Mouse (Mus musculus): ENCODE measurements around the gene Klrd1. TPM values are rescaled to one million over a fixed set of nuclear protein-coding genes. Genes with fewer than 3 reads are reported as not detected.

Klrd1 gene
- 0.32 and 0.45 TPM in 2 replicates for polyA plus RNA-seq (2015; fragmentation: Nextera tagmentation; extraction: Ambion mirVana)

DNA sequence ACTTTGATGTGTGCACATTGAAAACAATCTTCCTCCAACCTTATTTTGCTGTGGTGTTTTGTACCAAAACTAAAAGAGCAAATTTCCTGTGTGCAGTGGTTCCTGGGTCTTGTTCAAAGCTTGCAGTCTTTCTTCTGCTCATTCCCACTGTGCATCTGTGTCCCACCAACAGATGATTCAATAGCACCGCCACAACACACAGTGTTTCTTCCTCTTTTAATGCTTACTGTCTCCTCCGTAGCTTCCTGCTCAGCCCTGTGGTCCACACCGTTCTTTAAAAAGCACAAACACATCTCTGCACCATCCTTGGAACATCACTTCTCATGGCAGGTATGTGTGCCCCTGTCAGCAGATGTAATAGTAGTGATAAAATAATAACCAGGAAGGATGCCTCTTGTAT, at the start of gene Klrd1:
TSS of gene Klrd1 (plus strand) at position 275 of the 400 bp plus-strand sequence.
- DNase-seq (ENCODE audit: low spot score): no peak
- Histone ChIP-seq H3K9ac (ENCODE audit: low read depth, low read length) (no peak within 1 kb of the TSS), H3K4me3 (replicated peaks; ENCODE audit: low read depth, low read length) (no peak within 1 kb of the TSS), H3K4me2 (ENCODE audit: low read length) (no peak within 1 kb of the TSS), H3K27ac (no peak within 1 kb of the TSS), H3K36me3 (ENCODE audit: insufficient read depth, low read length) (no peaks in the 10 kb centered on the region), H3K4me1 (replicated peaks; ENCODE audit: insufficient read depth, low read length) (no peaks in the 10 kb centered on the region), H3K27me3 (ENCODE audit: insufficient read depth, low read length) (no peaks in the 10 kb centered on the region), H3K9me3 (replicated peaks; ENCODE audit: low read length) (no peaks in the 10 kb centered on the region)
- ATAC-seq (replicated peaks; ENCODE audit: low FRiP score, low read depth): no peak
- 72% methylated on average over 3 of the region's 3 CpGs for WGBS
- no peak for TF ChIP-seq CTCF (IDR thresholded peaks at IDR 0.05; ENCODE audit: low read depth)

DNA sequence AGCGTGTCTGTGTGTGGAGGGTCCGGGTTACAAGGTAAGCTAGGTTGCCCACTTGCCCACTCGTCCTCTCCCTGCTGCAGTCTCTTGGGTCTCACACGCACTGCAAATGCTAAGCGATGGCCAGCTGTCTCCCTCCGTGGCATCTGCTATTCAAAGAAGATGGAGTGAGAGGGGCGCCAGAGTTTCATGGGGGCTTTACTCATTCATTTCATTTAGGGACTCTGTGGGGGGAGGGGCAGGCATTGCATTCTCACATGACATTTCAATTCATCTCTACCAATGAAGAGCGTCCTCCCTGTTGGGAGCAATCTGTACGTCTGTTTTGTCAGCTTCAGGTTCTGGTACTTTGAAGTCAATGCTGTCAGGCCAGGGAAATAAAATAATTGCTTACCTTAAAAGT, 49.7 kb upstream of the Klrd1 start:
- DNase-seq (ENCODE audit: low spot score) (no peak), ATAC-seq (replicated peaks; ENCODE audit: low FRiP score, low read depth) (no peak)
- 89% methylated on average over 9 of the region's 9 CpGs for WGBS
- H3K27ac ChIP-seq: no peak overlapping the region
- H3K4me1 ChIP-seq (replicated peaks; ENCODE audit: insufficient read depth, low read length): no peaks in the 10 kb centered on the region
- TF ChIP-seq CTCF (IDR thresholded peaks at IDR 0.05; ENCODE audit: low read depth): no peak
- H3K36me3 ChIP-seq (ENCODE audit: insufficient read depth, low read length): peaks cover 45% of the 10 kb centered on the region
- no peak overlapping the region for H3K4me3 ChIP-seq (replicated peaks; ENCODE audit: low read depth, low read length)
- no peaks in the 10 kb centered on the region for H3K9me3 ChIP-seq (replicated peaks; ENCODE audit: low read length)
- H3K27me3 ChIP-seq (ENCODE audit: insufficient read depth, low read length): no peaks in the 10 kb centered on the region
- no peak overlapping the region for H3K4me2 ChIP-seq (ENCODE audit: low read length)
- H3K9ac ChIP-seq (ENCODE audit: low read depth, low read length): no peak overlapping the region

DNA sequence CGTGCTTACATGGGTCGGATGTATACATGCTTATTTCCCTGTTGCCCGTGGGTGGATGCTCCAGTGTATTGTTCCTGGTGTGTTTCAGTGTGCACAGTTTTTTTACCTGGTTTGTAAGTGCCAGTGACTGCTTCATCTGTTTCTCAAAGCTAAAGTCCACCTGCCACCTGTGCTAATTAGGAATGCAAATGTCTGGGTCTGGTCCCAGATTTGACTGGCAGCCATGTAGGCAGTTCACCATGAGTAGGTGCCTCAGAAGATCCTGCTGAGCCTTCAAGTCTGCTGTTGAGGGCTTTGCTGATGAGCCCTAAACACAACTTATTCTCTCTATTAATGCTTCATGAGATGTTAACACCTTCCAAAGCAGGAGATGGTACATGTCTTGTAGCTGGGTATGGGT, 49.0 kb upstream of the Klrd1 start:
- DNase-seq (ENCODE audit: low spot score) (no peak), ATAC-seq (replicated peaks; ENCODE audit: low FRiP score, low read depth) (no peak)
- Histone ChIP-seq H3K27ac (no peak overlapping the region), H3K4me2 (ENCODE audit: low read length) (no peak overlapping the region), H3K4me1 (replicated peaks; ENCODE audit: insufficient read depth, low read length) (no peaks in the 10 kb centered on the region), H3K36me3 (ENCODE audit: insufficient read depth, low read length) (peaks cover 45% of the 10 kb centered on the region), H3K4me3 (replicated peaks; ENCODE audit: low read depth, low read length) (no peak overlapping the region), H3K9me3 (replicated peaks; ENCODE audit: low read length) (no peaks in the 10 kb centered on the region), H3K27me3 (ENCODE audit: insufficient read depth, low read length) (no peaks in the 10 kb centered on the region), H3K9ac (ENCODE audit: low read depth, low read length) (no peak overlapping the region)
- no peak for TF ChIP-seq CTCF (IDR thresholded peaks at IDR 0.05; ENCODE audit: low read depth)
- 92% methylated on average over 3 of the region's 3 CpGs for WGBS

GRCm38 (mm10) chr6:129543709-129544606, 47.6 kb upstream of the Klrd1 start:
- no peak overlapping the region for H3K9ac ChIP-seq (ENCODE audit: low read depth, low read length)
- 67% methylated on average over 6 of the region's 6 CpGs for WGBS
- no peak overlapping the region for H3K27ac ChIP-seq
- peak; percentile 73 for DNase-seq (ENCODE audit: low spot score)
- peak; percentile 78 for ATAC-seq (replicated peaks; ENCODE audit: low FRiP score, low read depth)
- H3K4me2 ChIP-seq (ENCODE audit: low read length): no peak overlapping the region
- peak; percentile 89 for TF ChIP-seq CTCF (IDR thresholded peaks at IDR 0.05; ENCODE audit: low read depth)
- H3K4me1 ChIP-seq (replicated peaks; ENCODE audit: insufficient read depth, low read length): no peaks in the 10 kb centered on the region
- peaks cover 33% of the 10 kb centered on the region for H3K36me3 ChIP-seq (ENCODE audit: insufficient read depth, low read length)
- no peaks in the 10 kb centered on the region for H3K9me3 ChIP-seq (replicated peaks; ENCODE audit: low read length)
- H3K27me3 ChIP-seq (ENCODE audit: insufficient read depth, low read length): no peaks in the 10 kb centered on the region
- H3K4me3 ChIP-seq (replicated peaks; ENCODE audit: low read depth, low read length): no peak overlapping the region

DNA sequence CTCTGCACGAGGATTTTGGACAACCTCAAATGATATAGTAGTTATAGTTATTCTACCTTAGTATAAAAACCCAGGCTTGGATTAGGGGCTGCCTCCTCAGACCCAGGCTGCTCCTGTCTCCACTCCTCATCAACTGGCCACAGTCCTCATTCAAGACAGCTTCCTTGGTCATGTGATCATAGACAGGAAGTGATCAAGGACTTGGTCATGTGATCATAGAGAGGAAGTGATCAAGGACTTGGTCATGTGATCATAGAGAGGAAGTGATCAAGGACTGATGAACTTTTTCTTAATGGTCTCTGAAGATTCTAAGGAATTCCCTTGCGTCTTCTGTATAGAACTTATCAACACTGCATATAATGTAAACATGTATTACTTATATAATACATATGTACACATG, 44.3 kb upstream of the Klrd1 start:
- 92% methylated on average over 2 of the region's 2 CpGs for WGBS
- Histone ChIP-seq H3K27ac (no peak overlapping the region), H3K9ac (ENCODE audit: low read depth, low read length) (no peak overlapping the region), H3K27me3 (ENCODE audit: insufficient read depth, low read length) (no peaks in the 10 kb centered on the region), H3K4me3 (replicated peaks; ENCODE audit: low read depth, low read length) (no peak overlapping the region), H3K9me3 (replicated peaks; ENCODE audit: low read length) (no peaks in the 10 kb centered on the region), H3K4me2 (ENCODE audit: low read length) (no peak overlapping the region), H3K4me1 (replicated peaks; ENCODE audit: insufficient read depth, low read length) (no peaks in the 10 kb centered on the region), H3K36me3 (ENCODE audit: insufficient read depth, low read length) (peaks cover 5% of the 10 kb centered on the region; the same call in 1 of the 2 replicates)
- TF ChIP-seq CTCF (IDR thresholded peaks at IDR 0.05; ENCODE audit: low read depth): no peak
- no peak for ATAC-seq (replicated peaks; ENCODE audit: low FRiP score, low read depth)
- DNase-seq (ENCODE audit: low spot score): no peak

GRCm38 (mm10) chr6:129548009-129548408, 43.6 kb upstream of the Klrd1 start:
- ATAC-seq (replicated peaks; ENCODE audit: low FRiP score, low read depth) (no peak), DNase-seq (ENCODE audit: low spot score) (no peak)
- Histone ChIP-seq H3K9ac (ENCODE audit: low read depth, low read length) (no peak overlapping the region), H3K4me2 (ENCODE audit: low read length) (no peak overlapping the region), H3K4me1 (replicated peaks; ENCODE audit: insufficient read depth, low read length) (no peaks in the 10 kb centered on the region), H3K9me3 (replicated peaks; ENCODE audit: low read length) (no peaks in the 10 kb centered on the region), H3K27ac (no peak overlapping the region), H3K36me3 (ENCODE audit: insufficient read depth, low read length) (no peaks in the 10 kb centered on the region), H3K27me3 (ENCODE audit: insufficient read depth, low read length) (no peaks in the 10 kb centered on the region), H3K4me3 (replicated peaks; ENCODE audit: low read depth, low read length) (no peak overlapping the region)
- 52% methylated on average over 3 of the region's 3 CpGs for WGBS
- TF ChIP-seq CTCF (IDR thresholded peaks at IDR 0.05; ENCODE audit: low read depth): no peak

All from kidney, postnatal 0 days (tissue).